Mouse (Mus musculus) bone marrow macrophage, adult 2 months (primary cell): ENCODE results near the gene Fgd3.

Experiments
- CTCF ChIP-seq: IDR thresholded peaks from 2 replicates; pipeline ENCODE4 v1.5.1; 2012; ENCODE audit warnings: low read depth, mild to moderate bottlenecking, low read length, moderate library complexity
- POLR2A ChIP-seq: IDR thresholded peaks from 2 replicates; pipeline ENCODE4 v1.6.1; 2012; ENCODE audit warnings: mild to moderate bottlenecking, low read depth, low read length, borderline replicate concordance

- TF ChIP-seq CTCF = no peak
- no peak for TF ChIP-seq POLR2A
These were observed 21.1 kb upstream of the Fgd3 start, which contains the start of gene Bicd2 for GRCm38 (mm10) chr13:49341012-49341830.
